In the genomic region with DNA sequence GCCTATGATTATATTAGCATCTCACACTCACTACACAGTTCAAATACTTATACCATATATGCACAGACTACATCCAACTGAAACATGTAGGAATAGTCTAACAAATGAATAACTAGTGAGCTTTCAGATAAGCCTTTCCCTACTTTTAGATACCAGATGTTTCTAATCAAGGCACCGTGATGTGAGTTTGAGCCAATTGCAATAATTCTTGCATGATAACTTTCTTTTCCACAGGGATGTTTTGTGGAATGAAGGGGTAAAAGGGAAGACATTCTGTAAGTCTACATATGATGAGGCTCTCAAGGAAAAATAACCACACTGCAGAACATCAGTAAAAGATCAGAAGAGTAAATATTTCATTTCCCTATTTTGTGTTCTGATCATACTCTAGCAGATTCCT, we compare ENCODE assay signal across 20 mouse cellular contexts.
"Had no signal": no experiment of that assay in that cellular context is flagged by ENCODE, and none has a peak within 500 bp of the region (broad histone marks: within the 10 kb centered on the region; RNA-seq: fewer than 3 reads in every experiment).

No protein-coding gene starts in this region.

- H3K4me1 ChIP-seq: liver, embryonic 12.5 days; liver, embryonic 15.5 days; midbrain, embryonic 12.5 days; midbrain, embryonic 15.5 days; neural tube, embryonic 12.5 days; neural tube, embryonic 15.5 days had no signal

- H3K27me3 ChIP-seq: liver, embryonic 12.5 days; liver, embryonic 15.5 days; midbrain, embryonic 12.5 days; midbrain, embryonic 15.5 days; neural tube, embryonic 12.5 days; neural tube, embryonic 15.5 days had no signal

- H3K36me3 ChIP-seq: liver, embryonic 12.5 days; liver, embryonic 15.5 days; midbrain, embryonic 12.5 days; midbrain, embryonic 15.5 days; neural tube, embryonic 12.5 days; neural tube, embryonic 15.5 days had no signal

- H3K9ac ChIP-seq: liver, embryonic 12.5 days; liver, embryonic 15.5 days; midbrain, embryonic 12.5 days; midbrain, embryonic 15.5 days; neural tube, embryonic 12.5 days; neural tube, embryonic 15.5 days had no signal

- ATAC-seq: inflammation-experienced regulatory T-cells, adult 6 months; liver, embryonic 12.5 days; midbrain, embryonic 15.5 days had no signal

- H3K9me3 ChIP-seq: liver, embryonic 12.5 days; liver, embryonic 15.5 days; midbrain, embryonic 12.5 days; midbrain, embryonic 15.5 days; neural tube, embryonic 12.5 days; neural tube, embryonic 15.5 days had no signal

- H3K27ac ChIP-seq: layer of hippocampus, adult 2 months; liver, embryonic 12.5 days; liver, embryonic 15.5 days; macrophage; midbrain, embryonic 12.5 days; midbrain, embryonic 15.5 days; neural tube, embryonic 12.5 days; neural tube, embryonic 15.5 days had no signal

- H3K4me3 ChIP-seq: layer of hippocampus, adult 2 months; liver, embryonic 12.5 days; liver, embryonic 15.5 days; midbrain, embryonic 12.5 days; midbrain, embryonic 15.5 days; neural tube, embryonic 12.5 days; neural tube, embryonic 15.5 days had no signal

- H3K4me2 ChIP-seq: liver, embryonic 12.5 days; liver, embryonic 15.5 days; midbrain, embryonic 12.5 days; midbrain, embryonic 15.5 days; neural tube, embryonic 12.5 days; neural tube, embryonic 15.5 days had no signal

- DNase-seq: kidney, adult 11 months; kidney, adult 9 months; kidney, postnatal 25 days; layer of hippocampus, adult 9-11 months; liver; lung, adult 18-20 months; retina, postnatal 1 day; right cerebral cortex, postnatal 25 days; spleen, adult 18-20 months; thymus, adult 18-20 months; thymus, postnatal 36 days had no signal
